Mouse (Mus musculus) hindbrain, postnatal 0 days (tissue): Measurements from ENCODE around the gene Lmnb2. TPM values are rescaled to one million over a fixed set of nuclear protein-coding genes. Genes with fewer than 3 reads are reported as not detected.

Source experiments
- ATAC-seq: fragments of 200-750 bp; cut with Nextera tagmentation; 2 replicates; pipeline ENCODE4 v1.8.0; 2017; ENCODE audit warnings: mild to moderate bottlenecking, moderate TSS enrichment, moderate library complexity
- DNase-seq: peaks from one replicate; pipeline ENCODE4 v3.0.0-alpha.2; 2015; ENCODE audit warnings: low spot score
- H3K27ac ChIP-seq: fragments of 300-500 bp; sonication (generic); 2 replicates; pipeline ENCODE4 v1.5.1; 2014; ENCODE audit warnings: mild to moderate bottlenecking
- H3K27me3 ChIP-seq: fragments of 300-500 bp; sonication (generic); 2 replicates; pipeline ENCODE4 v1.6.1; 2014; ENCODE audit warnings: low read length, mixed read lengths; ENCODE audit not compliant: insufficient read depth
- H3K36me3 ChIP-seq: fragments of 300-500 bp; sonication (generic); 2 replicates; pipeline ENCODE4 v1.6.1; 2014; ENCODE audit warnings: low read length, mixed read lengths; ENCODE audit not compliant: insufficient read depth
- H3K4me1 ChIP-seq: fragments of 300-500 bp; sonication (generic); 2 replicates; pipeline ENCODE4 v1.6.1; 2014; ENCODE audit warnings: antibody characterized with exemption, low read length, mixed read lengths; ENCODE audit not compliant: insufficient read depth
- H3K4me2 ChIP-seq: fragments of 300-500 bp; sonication (generic); 2 replicates; pipeline ENCODE4 v1.6.1; 2014; ENCODE audit warnings: low read depth, mild to moderate bottlenecking, low read length, moderate library complexity, mixed read lengths
- H3K4me3 ChIP-seq: fragments of 300-500 bp; sonication (generic); 2 replicates; pipeline ENCODE4 v1.5.1; 2014; ENCODE audit warnings: low read length
- H3K9ac ChIP-seq: fragments of 300-500 bp; sonication (generic); replicated peaks from 2 replicates; pipeline ENCODE4 v1.6.1; 2014; ENCODE audit warnings: mild to moderate bottlenecking, low read length, moderate library complexity, mixed read lengths
- H3K9me3 ChIP-seq: fragments of 300-500 bp; sonication (generic); 2 replicates; pipeline ENCODE4 v1.6.1; 2016; ENCODE audit warnings: low read length, mixed read lengths
- CTCF ChIP-seq: IDR thresholded peaks from 2 replicates; pipeline ENCODE4 v1.5.1; 2016; ENCODE audit warnings: antibody characterized with exemption, control low read depth, low read depth
- WGBS: fragments of 180-500 bp; shearing (Covaris S2); extraction: QIAGEN DNeasy Blood & Tissue Kit; methylation state at CpG from one replicate; pipeline ENCODE4 v1.1.7; 2014; 5-methylcytosine and 5-hydroxymethylcytosine counted together
- polyA plus RNA-seq: library from polyadenylated mRNA; unstranded; fragments of >200 nt; fragmentation: Nextera tagmentation; extraction: Ambion mirVana; gene quantifications from 2 replicates; pipeline ENCODE4 v1.2.1, GENCODE M21; 2015
- total RNA-seq: library from RNA; depleted of rRNA; stranded (reverse); fragments of >200 nt; gene quantifications from 2 replicates; pipeline ENCODE4 v1.2.3, GENCODE M21; 2014

Lmnb2 gene
- total and polyA plus RNA-seq, 2 experiments from 2014 or later, result 24.8 to 42.3 TPM

GRCm38 (mm10) chr10:80900318-80901247 lies 17.5 kb downstream of the Lmnb2 start, which contains the start of gene Timm13:
Gene Timm13 (minus strand): TSS chr10:80900969.
- peak within 1 kb of the TSS; percentile 78 for H3K9ac ChIP-seq
- H3K9me3 ChIP-seq, result no peaks in the 10 kb centered on the region
- H3K4me3 ChIP-seq, result peak within 1 kb of the TSS; percentile 84
- H3K36me3 ChIP-seq, result peaks cover 31% of the 10 kb centered on the region; the same call in 1 of the 2 replicates
- H3K4me2 ChIP-seq, result peak within 1 kb of the TSS; percentile 81
- peak within 1 kb of the TSS; percentile 91 for H3K27ac ChIP-seq
- DNase-seq, result peak; percentile 100
- peak; percentile 96 for ATAC-seq
- under 1% methylated on average over 72 of the region's 72 CpGs for WGBS
- 0 out of 2 replicates have a peak, but pooled peaks cover 3% of the 10 kb centered on the region for H3K4me1 ChIP-seq
- TF ChIP-seq CTCF, result no peak
- no peaks in the 10 kb centered on the region for H3K27me3 ChIP-seq

DNA sequence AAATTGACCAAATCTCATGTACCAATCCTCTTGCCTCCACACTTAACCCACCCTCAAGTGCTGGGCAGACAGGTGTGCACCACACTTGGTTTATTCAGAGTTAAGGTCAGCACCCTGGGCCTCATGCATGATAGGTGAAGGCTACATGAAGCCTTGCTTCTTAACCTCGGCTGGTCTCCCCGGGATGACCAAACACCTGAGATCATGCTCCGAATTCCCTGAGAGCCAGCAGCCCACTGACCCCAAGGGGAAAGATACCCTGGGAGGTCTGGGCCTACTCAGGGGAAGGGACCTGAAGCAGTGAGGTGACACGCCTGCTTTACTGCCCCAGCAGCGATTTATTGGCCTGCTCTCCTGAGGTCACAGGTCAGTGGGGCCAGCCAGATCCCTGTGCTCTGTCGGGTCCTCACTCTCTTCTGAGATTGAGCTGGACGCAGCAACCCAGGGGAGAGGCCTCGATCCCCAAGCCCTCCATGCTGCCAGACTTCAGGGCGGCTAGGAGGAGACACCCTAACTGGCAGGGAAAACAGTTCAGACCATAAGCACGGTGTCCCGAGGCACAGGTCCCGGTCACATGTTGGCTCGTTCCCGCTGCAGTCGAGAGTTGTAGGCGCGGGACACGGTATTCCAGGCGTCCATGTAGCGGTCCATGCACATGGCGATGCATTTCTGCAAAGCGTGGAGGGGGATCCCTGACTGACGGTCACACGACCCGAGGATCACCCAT lies 18.3 kb downstream of the Lmnb2 start:
- ATAC-seq (no peak), DNase-seq (peak; percentile 18)
- WGBS, result 17% methylated on average over 25 of the region's 25 CpGs
- H3K9ac ChIP-seq, result peak overlapping the region; percentile 78
- H3K36me3 ChIP-seq, result peaks cover 23% of the 10 kb centered on the region; the same call in 1 of the 2 replicates
- no peaks in the 10 kb centered on the region for H3K27me3 ChIP-seq
- H3K4me1 ChIP-seq, result 0 out of 2 replicates have a peak, but pooled peaks cover 3% of the 10 kb centered on the region
- H3K4me3 ChIP-seq, result peak overlapping the region; percentile 84
- no peaks in the 10 kb centered on the region for H3K9me3 ChIP-seq
- peak overlapping the region; percentile 91 for H3K27ac ChIP-seq
- H3K4me2 ChIP-seq, result peak overlapping the region; percentile 81
- no peak for TF ChIP-seq CTCF

DNA sequence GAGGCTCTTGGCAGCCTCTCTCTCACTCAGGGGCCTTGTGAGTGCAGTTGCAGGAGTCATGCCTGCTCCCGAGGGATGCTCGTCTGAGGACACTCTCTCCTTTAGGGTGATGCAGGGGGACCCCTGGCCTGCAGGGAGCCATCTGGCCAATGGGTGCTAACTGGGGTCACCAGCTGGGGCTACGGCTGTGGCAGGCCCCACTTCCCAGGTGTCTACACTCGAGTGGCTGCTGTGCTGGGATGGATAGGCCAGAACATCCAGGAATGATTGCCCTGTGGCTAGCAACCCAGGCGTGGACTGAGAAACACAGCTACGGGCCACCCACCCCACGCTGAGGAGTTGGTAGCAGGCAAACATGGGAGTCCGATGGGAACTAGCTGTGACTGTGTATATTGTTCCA lies 19.0 kb downstream of the Lmnb2 start:
- H3K4me1 ChIP-seq, result 0 out of 2 replicates have a peak, but pooled peaks cover 3% of the 10 kb centered on the region
- peaks cover 16% of the 10 kb centered on the region; the same call in 1 of the 2 replicates for H3K36me3 ChIP-seq
- H3K9me3 ChIP-seq, result no peaks in the 10 kb centered on the region
- no peaks in the 10 kb centered on the region for H3K27me3 ChIP-seq
- H3K9ac ChIP-seq, result no peak overlapping the region
- no peak for TF ChIP-seq CTCF
- ATAC-seq (no peak), DNase-seq (no peak)
- WGBS, result 90% methylated on average over 8 of the region's 8 CpGs
- H3K4me3 ChIP-seq, result no peak overlapping the region
- peak overlapping the region; percentile 81; the same call in 1 of the 2 replicates for H3K4me2 ChIP-seq
- H3K27ac ChIP-seq, result no peak overlapping the region

GRCm38 (mm10) chr10:80897861-80898510 lies 20.1 kb downstream of the Lmnb2 start:
- Histone ChIP-seq H3K9ac (0 out of 2 replicates have a peak overlapping the region, but pooled peaks have one; percentile 19), H3K4me3 (no peak overlapping the region), H3K4me1 (0 out of 2 replicates have a peak, but pooled peaks cover 3% of the 10 kb centered on the region), H3K27me3 (no peaks in the 10 kb centered on the region), H3K9me3 (no peaks in the 10 kb centered on the region), H3K36me3 (peaks cover 5% of the 10 kb centered on the region; the same call in 1 of the 2 replicates), H3K4me2 (no peak overlapping the region; the same call in 1 of the 2 replicates), H3K27ac (no peak overlapping the region)
- ATAC-seq (no peak), DNase-seq (peak; percentile 48)
- TF ChIP-seq CTCF, result 0 out of 2 replicates have a peak, but pooled peaks have one; percentile 6
- WGBS, result 32% methylated on average over 41 of the region's 41 CpGs

DNA sequence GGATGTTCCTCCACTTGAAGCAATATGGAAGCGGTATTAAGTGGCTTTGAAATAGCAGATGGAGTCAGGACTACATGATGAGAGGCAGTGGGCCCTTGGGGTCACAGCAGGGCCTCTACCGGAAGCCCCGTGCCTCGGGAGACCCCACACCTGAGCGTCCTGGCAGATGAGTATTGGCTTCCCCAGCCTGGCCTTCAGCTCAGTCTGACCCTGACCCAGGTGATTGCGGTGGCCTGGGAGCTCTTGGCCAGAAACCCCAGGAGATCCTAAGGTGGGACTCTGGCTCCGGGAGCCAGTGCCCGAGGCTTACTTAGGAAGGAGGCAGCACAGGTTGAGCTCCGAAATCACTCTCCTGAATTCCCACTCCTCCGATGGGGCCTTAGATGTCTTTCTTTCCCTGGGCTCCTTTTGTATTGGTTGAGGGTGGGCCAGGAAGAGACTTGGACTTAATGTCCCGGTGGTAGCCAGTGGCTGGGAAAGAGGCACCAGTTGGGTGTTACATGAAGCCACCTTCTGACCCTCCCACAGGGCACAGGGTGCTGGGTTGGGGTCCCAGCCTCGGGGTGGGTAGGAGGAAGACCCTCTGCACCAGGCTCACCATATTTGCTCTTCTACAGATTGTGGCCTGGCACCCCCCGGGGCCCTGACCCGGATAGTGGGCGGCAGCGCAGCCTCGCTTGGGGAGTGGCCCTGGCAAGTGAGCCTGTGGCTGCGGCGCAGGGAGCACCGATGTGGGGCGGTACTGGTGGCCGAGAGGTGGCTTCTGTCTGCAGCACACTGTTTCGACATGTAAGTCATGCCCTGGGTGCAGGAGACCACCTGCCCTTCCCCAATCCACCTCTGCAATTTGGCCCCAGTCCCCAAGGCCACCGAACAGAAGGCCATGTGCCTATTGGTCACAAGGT lies 21.2 kb downstream of the Lmnb2 start:
- Histone ChIP-seq H3K27ac (no peak overlapping the region), H3K9ac (no peak overlapping the region), H3K4me3 (no peak overlapping the region), H3K36me3 (no peaks in the 10 kb centered on the region), H3K9me3 (no peaks in the 10 kb centered on the region), H3K4me2 (no peak overlapping the region), H3K27me3 (no peaks in the 10 kb centered on the region), H3K4me1 (0 out of 2 replicates have a peak, but pooled peaks cover 3% of the 10 kb centered on the region)
- WGBS, result 72% methylated on average over 24 of the region's 24 CpGs
- DNase-seq (no peak), ATAC-seq (no peak)
- TF ChIP-seq CTCF, result no peak
